ENCODE assay signal across 8 mouse cellular contexts in genomic region chr2:180701767-180702621, GRCm38 (mm10). TPM values are rescaled to one million over a fixed set of nuclear protein-coding genes. Genes with fewer than 3 reads are reported as not detected.
A peak's percentile ranks its signal among the peaks of the same experiment; 100 is the strongest.
DNase-seq lines count a peak whose midpoint lies in the region; ATAC-seq and TF ChIP-seq lines count a peak whose summit lies in the region.

No protein-coding gene starts in this region.

- H3K27ac ChIP-seq in embryonic facial prominence, embryonic 10.5 days (replicated peaks) = peak overlapping the region; percentile 98
- peak overlapping the region; percentile 99 for H3K27ac ChIP-seq in intestine, postnatal 0 days (ENCODE audit: low read depth, low read length)
- H3K27ac ChIP-seq in midbrain, embryonic 11.5 days (ENCODE audit: low read depth, low read length) = peak overlapping the region; percentile 82

- under 1% methylated on average over 66 of the region's 66 CpGs for WGBS in embryonic facial prominence, embryonic 10.5 days
- WGBS in intestine, postnatal 0 days = 0% methylated on average over 66 of the region's 66 CpGs
- WGBS in midbrain, embryonic 11.5 days = under 1% methylated on average over 66 of the region's 66 CpGs

- peaks cover 26% of the 10 kb centered on the region for H3K36me3 ChIP-seq in embryonic facial prominence, embryonic 10.5 days (replicated peaks)
- H3K36me3 ChIP-seq in intestine, postnatal 0 days (ENCODE audit: control insufficient read depth, insufficient read depth) = no peaks in the 10 kb centered on the region
- H3K36me3 ChIP-seq in midbrain, embryonic 11.5 days (ENCODE audit: control insufficient read depth, insufficient read depth, low read length) = no peaks in the 10 kb centered on the region

- H3K9me3 ChIP-seq in embryonic facial prominence, embryonic 10.5 days = no peaks in the 10 kb centered on the region
- no peaks in the 10 kb centered on the region for H3K9me3 ChIP-seq in intestine, postnatal 0 days (ENCODE audit: control insufficient read depth)
- no peaks in the 10 kb centered on the region for H3K9me3 ChIP-seq in midbrain, embryonic 11.5 days (ENCODE audit: control insufficient read depth, low read length)

- H3K9ac ChIP-seq in intestine, postnatal 0 days (ENCODE audit: low read depth, low read length) = peak overlapping the region; percentile 99
- H3K9ac ChIP-seq in midbrain, embryonic 11.5 days (ENCODE audit: low read length) = peak overlapping the region; percentile 94

- H3K4me3 ChIP-seq in embryonic facial prominence, embryonic 10.5 days = peak overlapping the region; percentile 93
- peak overlapping the region; percentile 82 for H3K4me3 ChIP-seq in intestine, postnatal 0 days (ENCODE audit: low read depth, low read length)
- peak overlapping the region; percentile 93 for H3K4me3 ChIP-seq in midbrain, embryonic 11.5 days (ENCODE audit: low read depth, low read length)

- intact Hi-C loops in left cerebral cortex, postnatal 4 days (cut with DNase I) = no loop called here

- no peaks in the 10 kb centered on the region for H3K27me3 ChIP-seq in embryonic facial prominence, embryonic 10.5 days (replicated peaks; ENCODE audit: low read depth, poor library complexity, severe bottlenecking)
- H3K27me3 ChIP-seq in intestine, postnatal 0 days (replicated peaks; ENCODE audit: control insufficient read depth, insufficient read depth, low read length) = no peaks in the 10 kb centered on the region
- no peaks in the 10 kb centered on the region for H3K27me3 ChIP-seq in midbrain, embryonic 11.5 days (ENCODE audit: control insufficient read depth, insufficient read depth, low read length)

- peak overlapping the region; percentile 82 for H3K4me2 ChIP-seq in intestine, postnatal 0 days (replicated peaks; ENCODE audit: low read depth)
- H3K4me2 ChIP-seq in midbrain, embryonic 11.5 days = peak overlapping the region; percentile 79

- H3K4me1 ChIP-seq in embryonic facial prominence, embryonic 10.5 days = peaks cover 33% of the 10 kb centered on the region
- H3K4me1 ChIP-seq in intestine, postnatal 0 days (replicated peaks; ENCODE audit: control insufficient read depth, insufficient read depth, low read length) = peaks cover 22% of the 10 kb centered on the region
- peaks cover 24% of the 10 kb centered on the region for H3K4me1 ChIP-seq in midbrain, embryonic 11.5 days (ENCODE audit: control insufficient read depth, insufficient read depth, low read length)

- peak; percentile 96 for DNase-seq in adrenal gland, postnatal 14 days
- peak; percentile 94 for DNase-seq in embryonic facial prominence, embryonic 10.5 days (ENCODE audit: low spot score)
- peak; percentile 95 for DNase-seq in left cerebral cortex, postnatal 4 days
- peak; percentile 98 for DNase-seq in midbrain, embryonic 11.5 days (ENCODE audit: low spot score, missing footprints)
- peak; percentile 91 for DNase-seq in right cerebral cortex, postnatal 4 days
- peak; percentile 89 for DNase-seq in yolk sac, embryonic 10.5 days (ENCODE audit: low spot score)

- peak; percentile 32; the same call in 1 of the 2 replicates for TF ChIP-seq CTCF in intestine, postnatal 0 days (IDR thresholded peaks at IDR 0.05; ENCODE audit: low read depth)

- peak; percentile 63 for ATAC-seq in granulocyte monocyte progenitor cell, adult 5-6 weeks (replicated peaks; ENCODE audit: poor library complexity, severe bottlenecking)
- peak; percentile 91 for ATAC-seq in intestine, postnatal 0 days
- peak; percentile 96 for ATAC-seq in midbrain, embryonic 11.5 days (ENCODE audit: low FRiP score)

RNA-seq across cellular contexts. Expression of gene Dido1, which starts 7.8 kb away (rescaled TPM):
- total RNA-seq in adrenal gland, postnatal 14 days (2021) = 49.3 and 54.1 TPM in 2 replicates
- 33.1 and 34.3 TPM in 2 replicates for polyA plus RNA-seq in embryonic facial prominence, embryonic 10.5 days (2016; fragmentation: Nextera tagmentation; extraction: Ambion mirVana)
- 44.8 and 57.8 TPM in 2 replicates for total RNA-seq in granulocyte monocyte progenitor cell, adult 5-6 weeks (2014; fragmentation: Nextera tagmentation)
- total RNA-seq in granulocyte monocyte progenitor cell, adult 5-6 weeks (2017) = 48.5 and 51.3 TPM in 2 replicates
- polyA plus RNA-seq in intestine, postnatal 0 days (2015; fragmentation: Nextera tagmentation; extraction: Ambion mirVana) = 7.8 and 9.3 TPM in 2 replicates
- total RNA-seq in left cerebral cortex, postnatal 4 days (2021) = 10 to 100 TPM; 60.8 to 61.4 TPM
- polyA plus RNA-seq in midbrain, embryonic 11.5 days (2014; fragmentation: Nextera tagmentation; extraction: Ambion mirVana) = 28.8 and 30.5 TPM in 2 replicates

RNA-seq across cellular contexts. Expression of gene Gid8, which starts 7.9 kb away (rescaled TPM):
- 62.9 and 65.5 TPM in 2 replicates for total RNA-seq in adrenal gland, postnatal 14 days (2021)
- 46.7 and 51.7 TPM in 2 replicates for polyA plus RNA-seq in embryonic facial prominence, embryonic 10.5 days (2016; fragmentation: Nextera tagmentation; extraction: Ambion mirVana)
- total RNA-seq in granulocyte monocyte progenitor cell, adult 5-6 weeks (2014; fragmentation: Nextera tagmentation) = 50.9 and 61.5 TPM in 2 replicates
- 58.6 and 64.3 TPM in 2 replicates for total RNA-seq in granulocyte monocyte progenitor cell, adult 5-6 weeks (2017)
- 36.6 and 38.0 TPM in 2 replicates for polyA plus RNA-seq in intestine, postnatal 0 days (2015; fragmentation: Nextera tagmentation; extraction: Ambion mirVana)
- total RNA-seq in left cerebral cortex, postnatal 4 days (2021) = 10 to 100 TPM; 66.3 to 67.5 TPM
- 63.3 and 63.4 TPM in 2 replicates for polyA plus RNA-seq in midbrain, embryonic 11.5 days (2014; fragmentation: Nextera tagmentation; extraction: Ambion mirVana)

RNA-seq across cellular contexts. Expression of gene Slc17a9, which starts 23.1 kb away (rescaled TPM):
- 1.2 and 2.5 TPM in 2 replicates for total RNA-seq in adrenal gland, postnatal 14 days (2021)
- polyA plus RNA-seq in embryonic facial prominence, embryonic 10.5 days (2016; fragmentation: Nextera tagmentation; extraction: Ambion mirVana) = 0.38 and 0.66 TPM in 2 replicates
- total RNA-seq in granulocyte monocyte progenitor cell, adult 5-6 weeks (2014; fragmentation: Nextera tagmentation) = 19.4 and 21.5 TPM in 2 replicates
- 6.5 and 9.0 TPM in 2 replicates for total RNA-seq in granulocyte monocyte progenitor cell, adult 5-6 weeks (2017)
- 2.3 and 3.1 TPM in 2 replicates for polyA plus RNA-seq in intestine, postnatal 0 days (2015; fragmentation: Nextera tagmentation; extraction: Ambion mirVana)
- total RNA-seq in left cerebral cortex, postnatal 4 days (2021) = under 1 TPM; 0.44 to 0.50 TPM
- polyA plus RNA-seq in midbrain, embryonic 11.5 days (2014; fragmentation: Nextera tagmentation; extraction: Ambion mirVana) = 0.19 TPM in 1 of 2 replicates, not detected in the other

RNA-seq across cellular contexts. Expression of gene Tcfl5, which starts 59.5 kb away (rescaled TPM):
- 0.15 TPM in 1 of 2 replicates, not detected in the other for total RNA-seq in adrenal gland, postnatal 14 days (2021)
- 0.11 and 0.18 TPM in 2 replicates for polyA plus RNA-seq in embryonic facial prominence, embryonic 10.5 days (2016; fragmentation: Nextera tagmentation; extraction: Ambion mirVana)
- total RNA-seq in granulocyte monocyte progenitor cell, adult 5-6 weeks (2014; fragmentation: Nextera tagmentation) = not detected in 2 replicates
- total RNA-seq in granulocyte monocyte progenitor cell, adult 5-6 weeks (2017) = not detected in 2 replicates
- 0.07 TPM in 2 replicates for polyA plus RNA-seq in intestine, postnatal 0 days (2015; fragmentation: Nextera tagmentation; extraction: Ambion mirVana)
- 1 to 10 TPM; 2.7 to 3.7 TPM for total RNA-seq in left cerebral cortex, postnatal 4 days (2021)
- polyA plus RNA-seq in midbrain, embryonic 11.5 days (2014; fragmentation: Nextera tagmentation; extraction: Ambion mirVana) = 0.18 and 0.23 TPM in 2 replicates

Comparison
In these comparisons a context has a peak if more than half of its experiments do, and no peak if none do; other contexts are left out.
1. Peak in every context shown above with its lines: DNase-seq, ATAC-seq, H3K4me3 ChIP-seq and H3K27ac ChIP-seq.